Mouse (Mus musculus) fat pad, adult 2 months (tissue): Measurements from ENCODE around the gene Ankra2.

ENCODE experiments used
- DNase-seq: peaks from one replicate; pipeline ENCODE4 v3.0.0-alpha.2; 2011; ENCODE audit warnings: low read depth, low spot score; ENCODE audit errors: extremely low read depth

Gene Ankra2

DNA sequence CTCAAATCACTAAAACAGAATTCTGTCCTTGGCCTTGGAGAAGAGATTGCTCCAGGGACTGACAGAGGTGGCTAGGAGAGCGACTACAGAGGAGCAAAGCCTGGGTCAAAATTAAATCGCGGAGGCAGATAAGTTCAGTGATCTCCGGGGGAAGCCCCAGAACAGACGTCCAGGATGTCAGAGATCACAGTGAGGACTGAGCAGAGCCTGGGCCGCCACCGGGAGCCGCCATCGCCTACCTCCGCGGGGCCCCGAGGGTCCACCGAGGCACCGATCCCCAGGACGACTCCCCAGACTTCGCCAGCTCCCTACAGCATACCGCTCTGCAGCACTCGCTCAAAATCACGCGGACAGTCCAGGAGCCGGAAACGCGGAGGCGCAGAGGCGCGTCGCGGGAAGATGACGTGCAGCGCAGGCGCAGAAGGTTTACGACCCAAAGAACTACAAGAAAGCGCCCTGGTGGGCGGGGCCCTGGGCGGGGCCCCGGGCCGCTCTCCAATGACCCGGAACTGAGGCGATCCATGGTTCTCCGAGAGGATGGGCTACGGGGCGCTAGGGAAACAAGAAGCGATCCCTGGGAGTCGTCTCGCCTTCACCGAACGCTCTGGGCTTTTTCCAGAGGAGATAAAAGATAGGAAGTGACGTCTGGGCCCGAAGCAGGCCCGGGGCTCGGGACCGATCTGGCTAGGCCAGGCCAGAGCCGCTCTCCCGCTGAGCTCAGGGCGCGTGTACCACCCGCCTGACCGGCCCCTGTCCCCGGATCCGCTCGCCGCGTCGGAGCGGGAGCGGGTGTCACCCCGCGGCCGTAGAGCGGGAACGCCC is at the start of gene Ankra2, which contains the start of gene Utp15:
Ankra2 (plus strand) TSS at position 439 of the 822 bp plus-strand sequence.
Utp15 (minus strand) TSS at position 406 of the 822 bp plus-strand sequence.
- peak; percentile 50 for DNase-seq

DNA sequence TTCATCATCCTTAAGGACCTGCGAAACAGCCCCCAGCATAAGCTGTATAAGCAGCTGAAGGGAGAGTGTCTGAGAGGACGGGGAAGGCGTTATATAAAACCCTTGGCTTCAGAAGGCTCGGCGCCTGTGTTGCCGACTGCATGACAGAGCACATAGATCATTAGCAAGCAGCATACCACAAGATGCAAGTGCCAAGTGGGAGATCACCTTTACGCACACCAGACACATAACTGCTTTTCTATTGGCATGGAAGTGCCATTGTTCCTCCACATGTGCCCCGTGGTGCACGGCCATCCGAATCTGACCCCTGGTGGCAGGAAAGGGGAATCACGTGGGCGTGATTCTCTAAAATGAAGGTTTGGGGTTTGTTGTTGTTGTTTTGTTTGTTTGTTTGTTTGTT is 40.0 kb upstream of the Ankra2 start:
- DNase-seq: no peak

DNA sequence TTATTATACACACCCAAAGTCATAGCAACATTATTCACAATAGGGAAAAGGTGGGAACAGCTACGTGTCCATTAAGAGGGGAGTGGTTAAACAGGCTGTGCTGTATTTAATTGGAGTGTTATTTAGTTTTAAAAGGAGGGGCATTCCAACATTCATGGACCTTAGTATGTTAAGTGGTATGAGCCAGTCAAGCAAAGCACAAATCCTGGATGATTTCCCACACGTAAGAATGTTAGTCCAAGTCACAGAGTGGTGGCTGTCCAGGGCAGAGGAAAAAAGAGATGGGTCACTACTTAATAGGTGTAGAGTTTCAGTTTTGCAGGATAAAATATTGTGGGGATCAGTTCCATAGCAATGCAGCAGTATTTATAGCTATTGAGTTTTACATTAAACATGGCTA is 36.6 kb upstream of the Ankra2 start:
- DNase-seq: no peak

DNA sequence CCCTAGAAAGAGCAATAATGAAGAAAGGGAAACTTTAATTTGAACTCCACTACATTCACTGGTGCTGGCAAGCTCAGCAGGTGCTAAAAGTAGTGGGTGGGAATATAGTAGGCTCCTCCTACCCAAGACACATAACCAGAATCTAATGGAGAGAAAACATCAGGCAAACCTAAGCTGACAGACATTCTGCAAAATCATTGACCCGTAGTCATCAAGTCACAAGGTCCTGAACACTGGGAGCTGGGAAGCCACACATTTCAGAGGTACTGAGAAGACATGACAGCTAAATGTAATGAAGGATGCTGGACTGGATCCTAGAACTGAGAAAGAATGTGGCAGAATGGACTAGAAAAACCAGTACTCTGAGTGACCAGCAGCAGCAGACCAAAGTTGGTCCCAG is 32.4 kb upstream of the Ankra2 start:
- no peak for DNase-seq

DNA sequence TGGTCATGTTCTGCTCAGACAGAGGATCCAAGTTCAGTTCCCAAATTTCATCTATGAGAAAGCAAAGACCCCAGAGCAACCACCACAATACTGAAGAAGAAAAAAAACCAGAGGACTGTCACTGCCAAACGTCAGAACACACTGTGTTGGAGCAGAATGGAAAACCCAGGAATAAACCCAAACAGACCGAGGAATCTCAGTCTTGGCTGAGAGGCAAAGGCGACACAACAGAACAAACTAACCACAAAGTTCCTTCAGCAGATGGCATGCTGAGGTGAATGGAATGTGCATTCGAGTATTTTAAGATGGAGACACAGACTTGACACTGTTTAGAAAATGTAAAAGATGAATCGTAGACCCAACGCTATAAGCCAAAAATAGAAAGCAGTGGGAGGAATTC is 27.4 kb upstream of the Ankra2 start:
- DNase-seq: no peak

DNA sequence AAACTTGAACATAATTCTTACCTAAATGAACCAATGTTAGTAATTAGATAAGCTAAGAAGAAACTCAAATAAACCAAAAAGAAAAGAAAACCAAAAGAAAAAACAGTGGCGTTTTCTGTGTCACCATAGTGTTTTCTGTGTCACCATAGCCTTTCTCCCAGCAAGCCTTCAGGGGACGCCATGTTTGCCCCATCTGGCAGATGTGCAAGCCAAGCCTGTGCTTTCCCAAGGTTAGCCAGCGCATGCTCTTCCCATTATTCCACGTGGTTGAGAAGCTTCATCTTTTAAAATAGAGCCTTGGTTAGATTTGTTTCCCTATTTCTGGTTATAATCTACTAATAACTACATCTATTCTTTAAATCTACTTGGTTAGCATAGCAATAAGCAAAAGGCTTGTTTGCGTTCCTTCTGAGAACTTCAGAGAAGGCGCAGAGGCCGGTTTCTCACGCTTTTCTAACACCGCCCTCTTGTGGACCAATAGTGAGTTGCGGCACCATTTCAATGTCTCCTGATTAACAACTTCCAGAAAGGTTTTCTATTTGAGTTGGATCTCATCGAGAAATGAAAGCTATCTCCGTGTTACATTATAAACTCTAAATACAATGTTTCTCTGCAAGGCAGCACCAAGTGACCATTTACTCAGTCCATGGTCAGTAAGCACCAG is 22.8 kb upstream of the Ankra2 start:
- DNase-seq: no peak

DNA sequence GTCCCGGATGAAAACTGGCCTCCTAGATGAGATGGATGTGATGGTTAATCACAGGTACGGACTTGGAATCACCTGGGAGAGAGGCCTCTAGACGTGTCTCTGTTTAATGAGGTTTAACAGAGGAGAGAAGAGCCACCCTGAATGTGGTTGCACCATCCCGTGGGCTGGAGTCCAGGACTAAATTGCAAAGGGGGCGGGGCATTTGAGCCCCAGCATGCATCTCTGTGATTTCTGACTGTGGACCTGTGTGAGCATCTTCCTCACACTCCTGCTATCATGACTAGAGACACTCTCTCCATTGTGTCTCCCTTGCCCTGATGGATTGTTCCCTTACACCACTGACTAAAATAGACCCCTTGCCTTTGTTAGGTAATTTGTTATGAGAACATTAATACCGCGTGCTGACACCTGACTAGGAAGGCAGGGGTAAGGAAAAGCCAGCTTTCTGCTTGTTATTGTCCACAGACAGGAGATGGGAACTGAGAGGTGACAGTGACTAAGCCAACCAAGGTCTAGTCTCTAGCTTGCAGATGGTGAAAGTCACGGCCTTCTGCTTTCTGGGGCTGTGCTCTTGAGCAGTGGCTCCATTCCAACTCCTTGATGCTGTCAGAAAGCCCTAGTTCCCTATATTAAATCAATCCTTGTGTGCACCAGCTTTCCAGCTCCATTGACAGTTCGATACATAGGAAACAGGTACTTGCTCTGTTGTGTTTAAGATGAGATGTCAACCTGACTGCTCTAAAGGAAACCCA is 21.2 kb upstream of the Ankra2 start:
- DNase-seq: no peak

DNA sequence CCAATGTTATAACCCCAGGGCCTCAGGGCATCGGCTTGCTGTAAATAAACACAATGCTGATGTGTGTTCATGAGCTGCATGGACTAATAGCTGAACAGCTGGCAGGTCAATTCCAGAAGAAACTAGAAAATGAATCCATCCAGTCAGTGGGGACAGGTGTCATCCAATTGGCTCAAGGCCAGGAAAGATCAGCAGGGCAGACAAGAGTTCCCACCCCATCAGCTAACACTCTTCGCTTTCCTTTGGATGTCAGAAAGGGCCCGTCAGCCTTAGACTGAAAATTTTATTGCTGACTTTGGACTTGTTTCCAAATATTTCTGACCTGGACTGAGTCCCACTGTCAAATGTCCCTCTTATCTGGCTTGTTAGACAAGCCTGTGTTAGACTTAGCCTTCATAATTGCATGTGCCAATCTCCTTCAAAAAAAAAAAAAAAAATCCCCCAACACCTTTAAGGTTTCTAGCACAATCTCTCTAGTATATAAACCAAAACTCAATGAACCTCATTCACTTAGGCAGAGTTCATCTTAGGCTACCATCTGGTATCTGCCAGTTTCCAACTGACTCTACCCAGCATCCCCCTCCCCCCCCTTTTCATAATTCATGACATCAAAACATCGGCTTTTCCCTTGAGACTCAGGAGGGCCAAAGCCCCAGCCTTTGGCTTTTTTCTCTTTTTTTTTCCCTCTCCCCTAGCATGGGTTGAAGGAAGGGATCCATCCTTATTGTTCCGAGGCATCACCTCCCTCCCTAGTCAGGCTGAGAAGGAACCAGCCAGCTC is 18.1 kb upstream of the Ankra2 start:
- no peak for DNase-seq

DNA sequence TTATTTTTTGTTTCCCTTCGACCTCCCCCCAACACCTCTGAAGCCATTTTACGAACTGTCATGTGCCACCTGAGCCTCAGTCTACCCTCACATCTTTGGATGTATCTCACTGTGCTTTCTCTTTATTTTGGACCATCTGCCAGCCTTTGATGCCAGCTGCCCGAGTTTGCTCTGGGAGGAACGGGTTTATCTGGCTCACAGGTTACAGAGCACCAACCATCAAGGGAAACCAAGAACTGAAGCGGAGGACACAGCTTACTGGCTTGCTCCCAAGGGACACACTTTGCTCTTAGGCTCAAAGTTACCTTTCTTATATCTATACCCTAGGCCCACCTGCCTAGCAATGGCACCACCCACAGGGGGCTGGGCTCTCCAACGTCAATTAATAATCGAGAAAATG is 17.5 kb upstream of the Ankra2 start:
- no peak for DNase-seq

DNA sequence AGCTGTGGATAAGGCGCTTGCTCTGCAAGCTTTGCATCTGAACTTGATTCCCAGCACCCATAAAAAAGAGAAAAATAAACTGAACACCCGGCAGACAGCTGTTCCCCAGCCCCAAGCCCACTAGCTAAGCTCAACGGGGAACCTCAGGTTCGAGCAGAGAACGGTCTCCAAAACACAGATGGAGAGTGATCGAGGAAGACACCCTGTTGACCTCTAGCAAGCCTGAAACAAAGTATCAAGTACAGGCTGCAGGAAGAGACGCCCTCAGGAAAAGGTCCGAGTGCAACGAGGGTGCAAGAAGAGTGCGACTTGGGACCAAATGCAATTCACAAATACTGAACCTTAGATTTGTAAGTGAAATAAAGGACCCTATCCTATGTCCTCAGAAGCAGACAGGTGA is 13.3 kb upstream of the Ankra2 start:
- DNase-seq: no peak

DNA sequence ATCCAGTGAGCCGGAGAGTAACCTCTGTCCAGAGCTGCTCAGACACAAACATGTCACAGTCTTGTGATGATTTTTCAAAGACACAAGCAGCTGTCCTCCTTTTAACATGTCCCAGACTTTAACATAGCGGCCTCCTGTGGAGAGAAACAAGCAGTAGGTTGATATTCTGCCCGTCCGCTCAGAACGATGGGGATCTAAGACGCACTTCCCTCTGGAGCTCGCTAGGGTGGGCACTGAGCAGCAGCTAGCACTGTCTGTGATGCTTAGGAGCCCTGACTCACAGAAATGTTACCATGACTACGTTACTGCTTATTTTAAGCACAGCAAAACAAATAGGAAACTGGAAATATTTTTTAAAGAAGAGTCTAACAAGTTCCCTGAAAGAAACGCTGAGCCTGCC is 8.0 kb upstream of the Ankra2 start:
- DNase-seq: no peak

DNA sequence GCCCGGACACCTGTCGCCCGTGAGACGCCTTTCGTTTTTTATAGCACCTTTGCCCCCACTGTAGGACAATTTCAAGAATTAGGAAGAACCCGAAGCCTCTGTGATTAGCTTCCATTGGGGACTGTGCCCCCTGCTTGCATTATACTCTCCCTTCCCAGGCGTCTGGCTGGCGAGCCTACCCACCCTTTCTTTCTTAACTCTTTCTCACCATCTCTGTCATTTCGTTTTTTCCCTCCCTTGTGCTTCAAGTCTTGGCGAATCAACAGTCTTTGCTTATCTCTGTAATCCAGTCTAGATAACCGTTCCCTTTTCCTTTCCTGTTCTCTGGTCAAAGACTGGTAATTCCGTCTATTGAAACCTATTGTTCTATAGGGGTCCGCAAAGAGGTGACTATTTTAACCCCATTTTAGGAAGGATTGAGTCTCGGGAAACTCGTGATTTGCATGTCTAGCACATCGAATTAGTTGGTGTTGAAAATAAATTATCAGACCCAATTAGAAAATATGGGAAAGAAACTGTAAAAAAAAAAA is 649 bp downstream of the Ankra2 start:
- DNase-seq: no peak

DNA sequence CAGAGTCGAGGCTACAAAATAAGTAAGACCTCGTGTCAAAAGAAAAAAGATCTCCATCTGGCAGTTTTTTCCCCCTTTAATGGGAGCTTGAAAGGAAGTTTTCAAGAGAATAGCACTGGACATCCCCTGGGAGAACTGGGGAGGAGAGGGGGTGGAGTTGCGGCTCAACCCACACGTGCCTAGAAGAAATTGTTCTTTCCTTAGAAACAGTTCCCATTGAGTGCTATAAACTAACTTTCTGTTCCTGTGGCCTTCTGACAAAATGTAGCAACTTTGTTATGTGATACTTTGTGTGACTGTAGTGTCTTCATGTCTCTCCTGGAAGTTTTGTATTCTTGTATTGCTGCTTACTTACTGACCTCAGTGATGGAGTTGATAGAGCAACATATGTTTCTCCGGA is 1.2 kb downstream of the Ankra2 start:
- DNase-seq: no peak

DNA sequence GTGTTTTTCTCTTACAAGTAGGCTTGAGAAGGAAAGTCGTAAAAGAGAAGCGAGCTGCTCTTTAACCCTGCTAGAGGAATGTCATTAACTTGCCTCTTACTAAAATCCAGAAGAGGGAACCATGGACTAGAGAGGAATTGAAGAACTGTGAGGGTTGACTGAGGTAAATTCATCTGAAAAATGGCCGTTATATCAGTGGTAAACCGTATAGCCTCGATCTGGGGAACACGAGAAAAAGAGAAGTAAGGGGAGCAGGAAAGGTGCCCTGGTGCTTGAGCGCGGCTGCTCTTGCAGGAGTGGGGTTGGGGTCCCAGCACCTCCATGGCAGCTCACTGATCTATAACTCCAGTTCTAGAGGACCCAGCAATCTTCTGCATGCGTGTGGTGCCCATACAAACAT is 11.1 kb downstream of the Ankra2 start:
- DNase-seq: no peak

DNA sequence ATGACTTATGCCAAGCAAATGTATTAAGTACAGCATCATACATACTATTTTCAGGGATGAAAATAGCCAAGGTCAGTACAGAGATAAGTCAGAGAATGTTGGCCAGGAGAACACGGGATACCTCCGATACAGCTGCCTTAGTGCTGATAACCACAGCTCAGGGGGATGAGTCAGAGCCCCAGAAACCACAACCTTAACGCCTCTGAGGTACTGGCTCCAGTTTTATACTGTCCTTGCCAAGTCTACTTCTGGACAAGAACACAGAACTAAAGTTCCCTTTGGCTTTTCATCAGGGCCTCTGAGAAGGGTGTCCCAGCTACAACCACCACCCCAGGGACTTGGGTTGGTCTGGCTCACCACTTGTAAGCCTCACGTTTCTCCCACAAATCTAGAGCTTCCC is 12.8 kb downstream of the Ankra2 start:
- no peak for DNase-seq

DNA sequence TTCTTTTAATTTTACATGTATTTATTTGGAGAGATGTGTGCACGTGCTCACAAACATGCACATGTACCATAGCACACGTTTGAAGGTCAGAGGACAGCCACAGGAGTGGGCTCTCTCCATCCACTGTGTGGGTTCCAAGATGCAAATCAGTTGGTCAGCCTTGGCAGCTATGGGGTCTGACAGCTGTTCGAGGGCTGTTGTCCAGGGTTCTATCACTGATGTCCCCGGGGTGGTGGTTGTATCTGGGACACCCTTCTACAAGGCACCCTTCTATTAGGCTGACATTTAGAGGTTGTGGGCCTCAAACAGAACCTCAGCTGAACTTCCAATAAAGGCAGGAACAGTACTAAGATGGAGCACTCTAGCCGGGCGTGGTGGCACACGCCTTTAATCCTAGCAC is 13.4 kb downstream of the Ankra2 start:
- DNase-seq: no peak

DNA sequence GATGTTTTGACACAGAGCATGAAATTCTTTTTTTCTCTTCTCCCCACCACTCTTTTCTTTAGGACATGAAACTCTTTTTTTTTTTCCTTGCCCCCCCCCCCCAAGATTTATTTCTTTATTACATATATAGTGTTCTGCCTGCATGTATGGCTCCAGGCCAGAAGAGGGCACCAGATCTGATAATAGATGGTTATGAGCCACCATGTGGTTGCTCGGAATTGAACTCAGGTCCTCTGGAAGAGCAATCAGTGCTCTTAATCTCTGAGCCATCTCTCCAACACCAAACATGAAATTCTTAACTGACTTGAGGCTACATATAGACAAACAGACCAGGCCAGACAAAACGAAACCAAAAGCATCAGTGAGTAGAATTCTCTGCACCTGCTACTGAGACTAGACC is 14.6 kb downstream of the Ankra2 start:
- DNase-seq: no peak

DNA sequence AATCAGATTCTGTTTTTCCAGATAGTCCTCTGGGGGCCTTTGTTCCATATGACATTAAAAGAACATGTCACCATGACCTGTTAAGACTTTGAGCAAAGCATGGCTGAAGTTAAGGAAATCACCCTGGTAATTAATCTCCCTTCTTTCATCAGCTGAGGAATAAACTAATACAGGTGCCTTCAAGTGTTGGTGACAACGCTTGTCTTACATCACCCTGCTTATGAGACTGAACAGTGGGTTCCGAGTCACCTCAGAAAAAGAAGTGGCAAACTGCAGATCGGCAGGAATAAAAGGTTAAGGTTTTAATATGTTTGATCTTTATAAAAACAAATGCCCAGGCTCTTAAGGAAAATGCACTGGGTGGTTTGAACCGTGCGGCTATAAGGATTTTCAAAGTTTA is 16.8 kb downstream of the Ankra2 start, which contains the start of gene Gm21976:
Gm21976 (plus strand) TSS at position 202 of the 400 bp plus-strand sequence.
- DNase-seq: no peak

DNA sequence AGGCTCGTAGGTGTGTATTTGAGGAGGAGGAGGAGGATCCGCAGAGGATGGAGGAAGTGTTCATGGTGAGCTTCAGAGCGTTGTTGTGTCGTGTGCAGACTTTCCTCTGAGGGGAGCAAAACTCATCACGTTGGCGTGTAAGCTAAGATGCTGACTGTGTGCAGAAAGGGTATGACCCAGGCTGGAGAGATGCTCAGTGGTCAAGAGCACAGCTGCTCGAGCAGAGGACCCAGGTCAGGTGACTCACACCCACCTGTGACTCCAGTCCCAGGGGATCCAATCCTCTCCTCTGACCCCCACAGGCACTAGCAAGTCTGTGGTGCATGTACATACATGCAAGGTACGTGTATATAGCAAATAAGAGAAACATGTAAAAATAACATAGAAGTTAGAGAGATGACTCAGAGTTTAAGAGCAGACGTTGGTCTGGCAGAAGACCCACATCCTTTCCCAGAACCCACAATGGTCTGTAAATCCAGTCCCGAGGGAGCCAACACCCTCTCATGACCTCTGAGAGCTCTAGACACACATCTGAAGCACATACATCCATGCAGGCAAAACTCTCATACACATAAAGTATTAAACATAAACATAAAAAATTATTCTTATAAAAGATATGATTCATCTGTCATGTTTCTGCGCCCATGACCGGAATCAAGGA is 18.2 kb downstream of the Ankra2 start:
- DNase-seq: no peak

DNA sequence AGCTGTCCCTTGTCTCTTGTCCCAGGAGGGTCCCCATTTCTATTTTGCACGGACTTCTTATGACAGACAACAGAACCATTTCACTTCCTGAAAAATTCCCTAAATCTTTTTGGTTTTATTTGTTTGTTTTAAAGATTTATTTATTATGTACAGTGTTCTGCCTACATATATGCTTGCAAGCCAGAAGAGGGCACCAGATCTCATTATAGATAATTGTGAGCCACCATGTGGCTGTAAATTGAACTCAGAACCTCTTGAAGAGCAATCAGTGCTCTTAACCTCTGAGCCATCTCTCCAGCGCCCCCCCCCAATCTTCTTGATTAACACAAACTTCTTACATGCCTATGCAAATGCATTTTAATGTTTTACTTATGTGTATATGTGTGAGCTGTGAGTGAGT is 27.8 kb downstream of the Ankra2 start:
- no peak for DNase-seq
